Mouse (Mus musculus): Measurements from ENCODE around the gene Mgat5.

DNA sequence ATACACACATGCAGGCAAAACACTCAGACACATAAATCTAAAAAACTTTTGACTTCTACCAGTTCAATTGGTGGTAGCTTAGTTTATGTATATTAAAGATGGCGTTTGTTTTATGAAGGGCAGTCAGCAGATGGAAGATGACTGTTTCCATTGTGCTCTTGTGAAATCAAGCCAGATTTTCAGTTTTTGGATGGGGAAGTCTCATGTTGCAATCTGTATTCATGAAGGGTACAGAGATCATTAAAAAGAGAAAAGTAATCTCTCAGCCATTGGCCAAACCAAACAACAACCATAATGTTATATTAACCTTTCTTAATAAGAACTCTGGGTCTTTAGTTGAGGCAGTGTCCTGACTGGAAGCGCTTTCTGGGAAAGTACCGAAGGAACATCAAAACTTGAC lies 73.3 kb downstream of the Mgat5 start:
- TF ChIP-seq TCF12 (IDR thresholded peaks at IDR 0.05; ENCODE audit: insufficient read depth, poor library complexity, severe bottlenecking) (no peak), POLR2A (IDR thresholded peaks at IDR 0.05; ENCODE audit: insufficient read length, low read depth) (no peak), MYOG (IDR thresholded peaks at IDR 0.05; ENCODE audit: control insufficient read depth in 1 of 3, insufficient read depth in 1 of 3, insufficient read length in 2 of 3, low read depth in 2 of 3) (no peak), USF1 (IDR thresholded peaks at IDR 0.05; ENCODE audit: low read depth) (no peak), MAX (IDR thresholded peaks at IDR 0.05; ENCODE audit: low read depth) (no peak), SRF (IDR thresholded peaks at IDR 0.05; ENCODE audit: control insufficient read depth, insufficient read length, low read depth) (no peak), POLR2AphosphoS2 (IDR thresholded peaks at IDR 0.05; ENCODE audit: insufficient read length, low read depth) (no peak)
